Mouse (Mus musculus): ENCODE measurements around the gene Ezr. TPM values are rescaled to one million over a fixed set of nuclear protein-coding genes. Genes with fewer than 3 reads are reported as not detected.

The Ezr gene
- polyA plus RNA-seq, 1 experiment from 2014 or later = 46.9 TPM

DNA sequence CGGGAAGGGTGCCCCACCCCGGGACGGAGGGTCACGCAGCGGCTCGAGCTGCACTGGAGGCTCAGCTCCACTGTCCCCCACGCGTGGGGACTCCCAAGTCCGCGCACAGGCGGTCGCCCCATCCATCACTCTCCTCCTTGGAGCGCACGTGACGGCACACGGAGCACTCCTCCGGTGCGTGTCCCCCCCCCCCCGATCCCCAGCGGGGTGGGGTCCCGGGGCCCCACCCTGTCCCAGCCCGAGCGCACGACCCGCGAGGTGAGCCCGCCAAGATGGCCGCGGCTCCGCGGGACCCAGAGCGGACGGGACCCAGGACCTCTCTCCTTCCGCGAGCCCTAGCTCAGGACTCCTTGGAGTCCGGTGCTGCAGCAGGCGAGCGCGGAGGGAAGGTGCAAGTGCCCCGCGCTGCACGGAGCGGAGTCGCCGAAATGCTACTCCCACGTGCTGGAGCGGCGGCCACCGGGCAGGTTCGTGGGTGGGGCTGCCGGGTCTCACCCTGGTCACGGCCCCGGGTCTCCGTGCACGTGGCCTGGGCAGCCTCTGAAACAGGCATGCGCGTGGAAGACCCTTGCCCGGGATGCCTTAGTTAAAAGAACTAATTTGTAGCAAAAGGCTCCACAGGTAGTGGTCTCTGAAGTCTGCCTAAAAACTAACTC is 550 bp upstream of the Ezr start:
- Histone ChIP-seq H3K27me3 (ENCODE audit: control insufficient read depth, insufficient read depth, low read length) (peaks cover 8% of the 10 kb centered on the region), H3K27ac (replicated peaks; ENCODE audit: low read depth, low read length) (no peak overlapping the region)
- ATAC-seq (replicated peaks; ENCODE audit: insufficient number of reproducible peaks, low FRiP score, low TSS enrichment, low read depth) = peak; percentile 68

GRCm38 (mm10) chr17:6782033-6782526 is 504 bp downstream of the Ezr start:
- Histone ChIP-seq H3K4me2 (ENCODE audit: low read depth, low read length) (peak overlapping the region; percentile 94), H3K9me3 (replicated peaks; ENCODE audit: control insufficient read depth, low read length) (no peaks in the 10 kb centered on the region), H3K27me3 (ENCODE audit: control insufficient read depth, insufficient read depth, low read length) (peaks cover 8% of the 10 kb centered on the region), H3K27ac (replicated peaks; ENCODE audit: low read depth, low read length) (no peak overlapping the region), H3K4me3 (ENCODE audit: low read depth, low read length) (peak overlapping the region; percentile 82), H3K36me3 (replicated peaks; ENCODE audit: control insufficient read depth, insufficient read depth, low read depth, low read length) (no peaks in the 10 kb centered on the region), H3K4me1 (ENCODE audit: control insufficient read depth, insufficient read depth, low read length) (no peaks in the 10 kb centered on the region), H3K9ac (replicated peaks; ENCODE audit: low read length) (peak overlapping the region; percentile 82)
- ATAC-seq (replicated peaks; ENCODE audit: insufficient number of reproducible peaks, low FRiP score, low TSS enrichment, low read depth) (no peak), DNase-seq (ENCODE audit: low spot score) (peak; percentile 50)
- WGBS = under 1% methylated on average over 21 of the region's 21 CpGs

More for the DNA sequence above, 550 bp upstream of the Ezr start:
- no peaks in the 10 kb centered on the region for H3K4me1 ChIP-seq (ENCODE audit: control insufficient read depth, insufficient read depth, low read length)
- peak overlapping the region; percentile 94 for H3K4me2 ChIP-seq (ENCODE audit: low read depth, low read length)
- peak overlapping the region; percentile 82 for H3K9ac ChIP-seq (replicated peaks; ENCODE audit: low read length)
- WGBS = under 1% methylated on average over 52 of the region's 58 CpGs
- H3K9me3 ChIP-seq (replicated peaks; ENCODE audit: control insufficient read depth, low read length) = no peaks in the 10 kb centered on the region
- DNase-seq (ENCODE audit: low spot score) = peak; percentile 68
- H3K36me3 ChIP-seq (replicated peaks; ENCODE audit: control insufficient read depth, insufficient read depth, low read depth, low read length) = no peaks in the 10 kb centered on the region
- H3K4me3 ChIP-seq (ENCODE audit: low read depth, low read length) = peak overlapping the region; percentile 82

DNA sequence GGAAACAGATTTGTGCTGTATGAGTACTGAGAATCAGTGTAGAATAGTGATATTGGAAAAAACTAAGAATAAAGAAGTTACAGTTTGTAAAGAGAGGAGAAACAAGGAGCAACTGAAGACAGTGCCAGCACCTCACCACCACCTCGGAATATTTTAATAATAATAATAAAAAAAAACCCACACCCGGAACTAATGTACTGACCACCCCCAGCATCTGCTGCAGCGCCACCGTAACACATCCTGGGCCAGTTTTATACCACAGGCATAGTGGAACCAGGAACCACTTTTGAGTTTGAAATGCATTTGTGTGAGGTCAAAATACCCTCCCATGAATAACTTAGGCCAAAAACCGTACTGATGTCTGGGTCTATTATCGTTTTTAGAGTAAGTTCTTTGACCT is 1.3 kb downstream of the Ezr start:
- H3K9ac ChIP-seq (replicated peaks; ENCODE audit: low read length) = no peak overlapping the region
- H3K4me2 ChIP-seq (ENCODE audit: low read depth, low read length) = peak overlapping the region; percentile 13; the same call in 1 of the 2 replicates
- no peaks in the 10 kb centered on the region for H3K36me3 ChIP-seq (replicated peaks; ENCODE audit: control insufficient read depth, insufficient read depth, low read depth, low read length)
- peaks cover 8% of the 10 kb centered on the region for H3K27me3 ChIP-seq (ENCODE audit: control insufficient read depth, insufficient read depth, low read length)
- H3K4me3 ChIP-seq (ENCODE audit: low read depth, low read length) = peak overlapping the region; percentile 82; the same call in 1 of the 2 replicates
- no peaks in the 10 kb centered on the region for H3K4me1 ChIP-seq (ENCODE audit: control insufficient read depth, insufficient read depth, low read length)
- no peak for ATAC-seq (replicated peaks; ENCODE audit: insufficient number of reproducible peaks, low FRiP score, low TSS enrichment, low read depth)
- no peaks in the 10 kb centered on the region for H3K9me3 ChIP-seq (replicated peaks; ENCODE audit: control insufficient read depth, low read length)
- no peak overlapping the region for H3K27ac ChIP-seq (replicated peaks; ENCODE audit: low read depth, low read length)
- no peak for DNase-seq (ENCODE audit: low spot score)
- 51% methylated on average over 6 of the region's 6 CpGs for WGBS

DNA sequence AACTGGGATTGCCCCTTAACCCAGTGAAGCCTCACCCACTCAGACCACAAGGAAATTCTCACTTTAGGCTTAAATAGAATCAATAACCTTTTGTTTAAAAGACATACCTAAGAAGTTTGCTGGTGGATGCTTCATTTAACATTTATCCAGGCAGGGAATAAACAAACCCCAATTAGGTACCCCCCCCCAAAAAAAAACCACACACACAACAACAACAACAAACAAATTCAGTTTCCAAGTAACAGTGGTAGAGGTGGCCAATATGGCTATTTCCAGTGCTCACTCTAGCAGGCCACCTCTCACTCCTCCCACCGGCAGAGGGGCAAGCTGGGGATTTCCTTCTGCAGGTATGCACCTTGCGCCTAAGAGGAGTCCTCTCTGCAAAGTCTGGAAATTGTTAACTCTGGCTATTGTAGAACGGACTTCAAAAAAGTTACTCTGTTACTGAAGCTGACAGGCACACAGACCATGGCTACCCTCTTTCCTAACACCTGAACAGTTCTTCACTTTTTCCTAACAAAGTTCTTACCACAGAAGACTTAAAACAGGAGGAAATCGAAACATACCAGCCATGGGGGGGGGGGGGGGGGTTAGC is 2.0 kb downstream of the Ezr start:
- H3K9ac ChIP-seq (replicated peaks; ENCODE audit: low read length) = no peak overlapping the region
- peaks cover 8% of the 10 kb centered on the region for H3K27me3 ChIP-seq (ENCODE audit: control insufficient read depth, insufficient read depth, low read length)

GRCm38 (mm10) chr17:6779632-6780031 is 3.0 kb downstream of the Ezr start:
- Histone ChIP-seq H3K9me3 (replicated peaks; ENCODE audit: control insufficient read depth, low read length) (no peaks in the 10 kb centered on the region), H3K27ac (replicated peaks; ENCODE audit: low read depth, low read length) (no peak overlapping the region), H3K9ac (replicated peaks; ENCODE audit: low read length) (no peak overlapping the region), H3K4me1 (ENCODE audit: control insufficient read depth, insufficient read depth, low read length) (no peaks in the 10 kb centered on the region), H3K4me2 (ENCODE audit: low read depth, low read length) (peak overlapping the region; percentile 90; the same call in 1 of the 2 replicates), H3K27me3 (ENCODE audit: control insufficient read depth, insufficient read depth, low read length) (peaks cover 8% of the 10 kb centered on the region), H3K36me3 (replicated peaks; ENCODE audit: control insufficient read depth, insufficient read depth, low read depth, low read length) (no peaks in the 10 kb centered on the region), H3K4me3 (ENCODE audit: low read depth, low read length) (no peak overlapping the region)
- DNase-seq (ENCODE audit: low spot score) = peak; percentile 46
- WGBS = 19% methylated on average over 7 of the region's 7 CpGs
- no peak for ATAC-seq (replicated peaks; ENCODE audit: insufficient number of reproducible peaks, low FRiP score, low TSS enrichment, low read depth)

More for the DNA sequence above, 2.0 kb downstream of the Ezr start:
- no peak for DNase-seq (ENCODE audit: low spot score)
- 49% methylated on average over 4 of the region's 4 CpGs for WGBS
- Histone ChIP-seq H3K4me1 (ENCODE audit: control insufficient read depth, insufficient read depth, low read length) (no peaks in the 10 kb centered on the region), H3K27ac (replicated peaks; ENCODE audit: low read depth, low read length) (no peak overlapping the region), H3K9me3 (replicated peaks; ENCODE audit: control insufficient read depth, low read length) (no peaks in the 10 kb centered on the region), H3K36me3 (replicated peaks; ENCODE audit: control insufficient read depth, insufficient read depth, low read depth, low read length) (no peaks in the 10 kb centered on the region), H3K4me3 (ENCODE audit: low read depth, low read length) (no peak overlapping the region), H3K4me2 (ENCODE audit: low read depth, low read length) (no peak overlapping the region)
- ATAC-seq (replicated peaks; ENCODE audit: insufficient number of reproducible peaks, low FRiP score, low TSS enrichment, low read depth) = no peak

- Histone ChIP-seq H3K9me3 (replicated peaks; ENCODE audit: control insufficient read depth, low read length) (no peaks in the 10 kb centered on the region), H3K4me2 (ENCODE audit: low read depth, low read length) (peak overlapping the region; percentile 90), H3K9ac (replicated peaks; ENCODE audit: low read length) (peak overlapping the region; percentile 40), H3K36me3 (replicated peaks; ENCODE audit: control insufficient read depth, insufficient read depth, low read depth, low read length) (no peaks in the 10 kb centered on the region), H3K27me3 (ENCODE audit: control insufficient read depth, insufficient read depth, low read length) (peaks cover 8% of the 10 kb centered on the region), H3K4me1 (ENCODE audit: control insufficient read depth, insufficient read depth, low read length) (no peaks in the 10 kb centered on the region), H3K27ac (replicated peaks; ENCODE audit: low read depth, low read length) (no peak overlapping the region), H3K4me3 (ENCODE audit: low read depth, low read length) (peak overlapping the region; percentile 37)
- ATAC-seq (replicated peaks; ENCODE audit: insufficient number of reproducible peaks, low FRiP score, low TSS enrichment, low read depth) (peak; percentile 32; the same call in 1 of the 2 replicates), DNase-seq (ENCODE audit: low spot score) (peak; percentile 73)
- WGBS = 7% methylated on average over 23 of the region's 23 CpGs
Measured at GRCm38 (mm10) chr17:6778771-6779509, 3.6 kb downstream of the Ezr start.

- DNase-seq (ENCODE audit: low spot score) (peak; percentile 70), ATAC-seq (replicated peaks; ENCODE audit: insufficient number of reproducible peaks, low FRiP score, low TSS enrichment, low read depth) (no peak)
- Histone ChIP-seq H3K9ac (replicated peaks; ENCODE audit: low read length) (peak overlapping the region; percentile 15), H3K27me3 (ENCODE audit: control insufficient read depth, insufficient read depth, low read length) (peaks cover 8% of the 10 kb centered on the region), H3K4me3 (ENCODE audit: low read depth, low read length) (peak overlapping the region; percentile 37), H3K27ac (replicated peaks; ENCODE audit: low read depth, low read length) (no peak overlapping the region), H3K9me3 (replicated peaks; ENCODE audit: control insufficient read depth, low read length) (no peaks in the 10 kb centered on the region), H3K4me1 (ENCODE audit: control insufficient read depth, insufficient read depth, low read length) (no peaks in the 10 kb centered on the region), H3K36me3 (replicated peaks; ENCODE audit: control insufficient read depth, insufficient read depth, low read depth, low read length) (no peaks in the 10 kb centered on the region), H3K4me2 (ENCODE audit: low read depth, low read length) (peak overlapping the region; percentile 90)
- 1% methylated on average over 9 of the region's 9 CpGs for WGBS
Measured at GRCm38 (mm10) chr17:6778332-6778683, 4.3 kb downstream of the Ezr start.

Measured in embryonic facial prominence, embryonic 11.5 days (tissue).